Mouse (Mus musculus) CH12.LX (cell line): ENCODE measurements at regions not wholly inside any gene's neighbourhood (a gene's known extent, or its start where the extent isn't known, plus 50 kb on each side); places are given as distances from the start of the nearest gene placed in this dataset.

Source experiments
- BHLHE40 ChIP-seq: IDR thresholded peaks from 2 replicates; pipeline ENCODE4 v1.6.1; 2011; ENCODE audit warnings: mild to moderate bottlenecking, low read depth, low read length, improper control_type of control experiment
- CHD1 ChIP-seq: IDR thresholded peaks from 2 replicates; pipeline ENCODE4 v1.6.1; 2012; ENCODE audit warnings: low read depth, low read length, improper control_type of control experiment, inconsistent platforms
- CTCF ChIP-seq, 2 experiments: IDR thresholded peaks in 1 of 2; conservative IDR thresholded peaks in 1 of 2; 2 replicates each; pipeline ENCODE4 v1.5.1; 2011 to 2012; ENCODE audit warnings: low read depth in 2 of 2, low read length in 2 of 2, improper control_type of control experiment in 1 of 2, inconsistent platforms in 1 of 2, mild to moderate bottlenecking in 1 of 2, moderate library complexity in 1 of 2
- EP300 ChIP-seq: IDR thresholded peaks from 2 replicates; pipeline ENCODE4 v1.6.1; 2011; ENCODE audit warnings: low read length, improper control_type of control experiment
- HCFC1 ChIP-seq: IDR thresholded peaks from 2 replicates; pipeline ENCODE4 v1.6.1; 2012; ENCODE audit warnings: low read depth, mild to moderate bottlenecking, inconsistent platforms, low read length, improper control_type of control experiment
- MYC ChIP-seq: IDR thresholded peaks from 2 replicates; pipeline ENCODE4 v1.6.1; 2011; ENCODE audit warnings: low read depth, mild to moderate bottlenecking, improper control_type of control experiment, low read length
- NELFE ChIP-seq: IDR thresholded peaks from 2 replicates; pipeline ENCODE4 v1.6.1; 2011; ENCODE audit warnings: low read depth, low read length, improper control_type of control experiment
- NRF1 ChIP-seq: IDR thresholded peaks from 2 replicates; pipeline ENCODE4 v1.6.1; 2014; ENCODE audit warnings: low read depth, mild to moderate bottlenecking, inconsistent platforms, low read length, improper control_type of control experiment, moderate library complexity
- POLR2A ChIP-seq: IDR thresholded peaks from 2 replicates; pipeline ENCODE4 v1.6.1; 2011; ENCODE audit warnings: low read depth, mild to moderate bottlenecking, improper control_type of control experiment, low read length
- USF1 ChIP-seq: IDR thresholded peaks from 2 replicates; pipeline ENCODE4 v1.6.1; 2014; ENCODE audit warnings: low read depth, mild to moderate bottlenecking, inconsistent platforms, low read length, improper control_type of control experiment
- ZKSCAN1 ChIP-seq: IDR thresholded peaks from 2 replicates; pipeline ENCODE4 v1.6.1; 2012; ENCODE audit warnings: low read depth, inconsistent platforms, low read length, improper control_type of control experiment, borderline replicate concordance
- ZMIZ1 ChIP-seq: IDR thresholded peaks from 2 replicates; pipeline ENCODE4 v1.6.1; 2012; ENCODE audit warnings: low read depth, mild to moderate bottlenecking, inconsistent platforms, low read length, improper control_type of control experiment
- ZNF384 ChIP-seq: IDR thresholded peaks from 2 replicates; pipeline ENCODE4 v1.6.1; 2012; ENCODE audit warnings: low read depth, low read length, improper control_type of control experiment, inconsistent platforms

GRCm38 (mm10) chr2:51066423-51066831 is 82.5 kb downstream of the Rnd3 start:
- TF ChIP-seq HCFC1 (no peak), CTCF (conservative IDR thresholded peaks at IDR 0.05 in 1 of 2, IDR thresholded peaks at IDR 0.05 in 1 of 2; ENCODE audit: low read depth in 2 of 2, low read length in 2 of 2) (no peak), BHLHE40 (no peak), POLR2A (no peak), NELFE (no peak), CHD1 (no peak), ZKSCAN1 (no peak), USF1 (no peak), EP300 (no peak), MYC (no peak), NRF1 (no peak), ZMIZ1 (no peak), ZNF384 (no peak)
